Mouse (Mus musculus) lung, postnatal 0 days (tissue): ENCODE results near the gene Gins3.

ENCODE experiments used
- CTCF ChIP-seq: IDR thresholded peaks from 2 replicates; pipeline ENCODE4 v1.5.1; 2016; ENCODE audit warnings: antibody characterized with exemption, mild to moderate bottlenecking
- EP300 ChIP-seq: IDR thresholded peaks from 2 replicates; pipeline ENCODE4 v1.6.1; 2016; ENCODE audit warnings: antibody characterized with exemption, mild to moderate bottlenecking, control low read depth

DNA sequence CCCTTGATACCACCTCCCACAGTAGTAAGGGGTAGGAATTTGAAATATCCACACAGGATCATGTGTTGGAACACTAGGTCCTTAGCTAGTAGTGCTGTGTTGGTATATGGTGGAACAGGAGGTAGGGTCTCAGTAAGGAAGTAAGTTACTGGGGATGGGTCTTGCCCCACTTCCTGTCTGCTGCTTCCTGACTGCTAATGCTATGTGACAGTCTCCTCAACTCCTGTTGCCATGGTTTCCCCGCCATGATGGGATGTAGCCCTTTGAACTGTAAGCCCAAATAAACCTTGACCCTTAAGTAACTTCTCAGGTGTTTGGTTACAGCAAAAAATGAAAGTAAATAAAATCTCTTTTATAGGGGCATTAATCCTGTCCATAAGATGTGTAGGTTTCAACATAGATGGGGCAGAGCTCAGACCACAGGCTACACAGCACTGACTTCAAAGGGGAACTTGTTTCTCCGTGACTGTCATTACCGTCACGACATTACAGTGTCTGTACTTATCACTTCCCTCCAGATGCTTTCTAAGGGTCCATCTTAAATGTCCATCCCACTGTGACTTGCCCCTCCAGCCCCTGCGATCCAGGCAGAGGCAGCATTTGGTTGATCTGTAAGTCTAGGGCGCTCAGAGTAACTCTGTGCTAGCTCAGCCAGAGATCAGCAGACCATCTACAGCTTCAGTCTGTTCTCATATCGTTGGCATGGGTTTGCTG is 29.8 kb downstream of the Gins3 start:
- TF ChIP-seq EP300, result no peak
- no peak for TF ChIP-seq CTCF
